1 mouse cellular context compared by ENCODE assay signal in genomic region chr9:56417415-56417947, GRCm38 (mm10).
TF ChIP-seq lines count a peak whose summit lies in the region.

No protein-coding gene starts in this region.

TF ChIP-seq in CH12.LX, 34 proteins besides CTCF, POLR2A, EP300 and RAD21 (continued from another document):
- TF ChIP-seq SMC3 (IDR thresholded peaks at IDR 0.05; ENCODE audit: low read depth, low read length): peak; percentile 58
- TF ChIP-seq JUN (IDR thresholded peaks at IDR 0.05; ENCODE audit: insufficient read depth, low read depth, low read length): no peak
- TF ChIP-seq IRF4 (IDR thresholded peaks at IDR 0.05; ENCODE audit: low read depth, low read length): peak; percentile 36; the same call in 1 of the 2 replicates
- peak; percentile 89 for TF ChIP-seq UBTF (IDR thresholded peaks at IDR 0.05; ENCODE audit: low read depth, low read length)
- TF ChIP-seq NELFE (IDR thresholded peaks at IDR 0.05; ENCODE audit: low read depth, low read length): no peak
- TF ChIP-seq SIN3A (IDR thresholded peaks at IDR 0.05; ENCODE audit: low read length): 0 out of 2 replicates have a peak, but pooled peaks have one; percentile 27
- TF ChIP-seq JUND (conservative IDR thresholded peaks at IDR 0.05; ENCODE audit: low read depth, low read length): no peak
- no peak for TF ChIP-seq MYC (IDR thresholded peaks at IDR 0.05; ENCODE audit: low read depth, low read length)
- no peak for TF ChIP-seq TBP (conservative IDR thresholded peaks at IDR 0.05; ENCODE audit: low read depth, low read length)
- no peak for TF ChIP-seq CHD2 (IDR thresholded peaks at IDR 0.05; ENCODE audit: low read length)
